Mouse (Mus musculus) inflammation-experienced regulatory T-cells, adult 6 months (primary cell): ENCODE measurements around the gene Zmiz1. TPM values are rescaled to one million over a fixed set of nuclear protein-coding genes. Genes with fewer than 3 reads are reported as not detected.

Source experiments
- ATAC-seq: one replicate; pipeline ENCODE4 v1.8.0; 2017
- polyA plus RNA-seq, 3 experiments: library from polyadenylated mRNA; unstranded; fragments of 100-300 nt; shearing (Covaris generic); gene quantifications; one replicate each; pipeline ENCODE4 v1.2.1; 2017

Zmiz1 gene
- polyA plus RNA-seq, 3 experiments from 2014 or later, result 24.5 to 30.1 (median 26.1) TPM

DNA sequence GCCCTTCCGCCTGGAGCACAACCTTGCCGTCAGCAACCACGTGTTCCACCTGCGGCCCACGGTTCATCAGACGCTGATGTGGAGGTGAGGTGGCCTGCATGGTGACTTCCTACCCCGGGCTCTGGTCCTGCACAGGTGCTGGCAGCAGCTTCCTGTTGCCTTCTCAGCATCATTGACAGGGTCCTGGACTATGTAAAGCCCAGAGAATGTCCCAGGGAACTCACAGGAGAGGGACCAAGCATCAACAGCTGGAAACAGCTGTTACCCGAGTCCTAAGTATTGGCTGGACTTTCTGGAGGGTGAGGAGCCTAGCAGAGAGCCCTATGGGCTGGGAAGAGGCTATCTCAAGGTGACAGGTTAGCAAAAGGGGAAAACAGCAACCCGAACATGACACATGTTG, 192.9 kb downstream of the Zmiz1 start:
- ATAC-seq, result no peak

DNA sequence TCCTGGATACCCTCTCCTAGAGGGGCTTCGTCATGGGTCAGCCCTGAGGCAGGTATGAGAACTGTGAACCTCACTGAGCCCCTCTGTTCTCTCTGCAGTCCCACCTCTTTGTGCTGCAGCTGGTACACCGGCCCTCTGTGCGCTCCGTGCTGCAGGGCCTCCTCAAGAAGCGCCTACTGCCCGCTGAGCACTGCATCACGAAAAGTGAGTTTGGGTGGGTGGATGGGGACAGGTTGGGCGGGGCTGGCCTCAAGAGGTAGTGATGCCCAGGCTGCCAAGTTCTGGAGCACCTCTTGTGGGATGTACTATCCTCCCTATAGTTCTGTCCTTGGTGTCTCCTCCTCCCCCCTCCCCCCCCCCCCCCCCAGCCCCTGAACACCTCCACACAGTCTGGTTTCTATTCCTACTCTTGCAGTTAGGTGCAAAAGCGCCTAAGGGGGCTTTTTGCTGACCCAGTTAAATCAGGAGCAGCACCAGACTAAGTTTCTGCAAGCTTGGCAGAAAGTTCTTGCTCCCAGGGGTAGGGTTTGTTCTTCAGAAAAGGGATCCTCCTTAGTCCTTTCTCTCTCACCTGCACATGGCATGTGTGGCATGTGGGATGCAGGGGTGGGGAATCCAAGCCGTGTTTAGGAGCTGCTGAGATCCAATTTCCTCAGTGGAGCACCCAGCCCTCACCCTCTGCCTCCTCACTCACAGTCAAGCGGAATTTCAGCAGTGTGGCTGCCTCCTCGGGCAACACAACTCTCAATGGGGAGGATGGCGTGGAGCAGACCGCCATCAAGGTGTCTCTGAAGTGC, 195.6 kb downstream of the Zmiz1 start:
- ATAC-seq, result no peak

DNA sequence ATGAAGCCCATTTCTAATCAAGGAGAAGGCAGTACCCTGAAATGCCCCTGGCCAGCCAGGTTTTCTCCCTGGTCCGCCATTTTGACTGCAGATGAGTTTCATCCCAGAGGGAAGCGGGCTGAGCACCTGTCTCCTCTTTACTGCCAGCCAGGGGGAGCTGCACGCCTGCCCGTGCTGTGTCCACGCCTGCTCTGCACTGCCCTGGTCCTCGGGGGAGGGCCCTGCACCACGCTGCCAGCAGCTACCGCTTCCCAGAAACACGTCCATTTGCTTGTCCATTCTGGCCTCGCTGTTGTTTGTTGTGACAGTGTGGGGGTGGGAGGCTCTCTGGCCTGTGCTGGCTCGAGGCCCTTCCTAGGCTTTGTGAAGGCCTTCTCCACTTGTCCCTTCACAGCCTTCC, 201.7 kb downstream of the Zmiz1 start:
- no peak for ATAC-seq

DNA sequence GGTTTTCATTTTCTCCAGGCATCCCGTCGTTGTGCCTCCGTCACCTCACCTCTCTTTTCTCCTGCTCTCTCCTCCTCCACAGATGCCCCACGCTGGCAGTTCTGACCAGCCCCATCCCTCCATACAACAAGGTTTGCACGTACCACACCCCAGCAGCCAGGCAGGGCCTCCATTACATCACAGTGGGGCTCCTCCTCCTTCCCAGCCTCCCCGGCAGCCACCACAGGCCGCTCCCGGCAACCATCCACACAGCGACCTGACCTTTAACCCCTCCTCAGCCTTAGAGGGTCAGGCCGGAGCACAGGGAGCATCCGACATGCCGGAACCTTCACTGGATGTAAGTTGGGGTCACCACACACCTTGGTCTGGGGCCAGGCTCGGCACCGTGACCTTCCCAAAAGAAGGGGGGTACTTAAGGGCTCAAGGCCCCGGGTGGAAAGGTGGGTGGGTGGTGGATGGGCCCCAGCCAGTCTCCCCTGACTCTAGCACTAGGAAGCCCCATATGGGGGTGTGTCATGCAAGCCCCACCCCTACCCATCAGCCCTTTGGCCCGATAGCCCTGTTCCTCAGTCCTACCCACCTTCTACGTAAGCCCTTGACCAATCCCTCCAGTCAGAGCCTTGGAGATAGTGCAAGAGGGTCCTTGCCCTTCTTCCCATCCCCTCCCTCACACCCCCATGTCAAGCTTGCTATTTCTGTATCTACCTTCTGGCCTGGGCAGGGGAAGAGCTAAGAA, 202.4 kb downstream of the Zmiz1 start:
- ATAC-seq, result no peak

DNA sequence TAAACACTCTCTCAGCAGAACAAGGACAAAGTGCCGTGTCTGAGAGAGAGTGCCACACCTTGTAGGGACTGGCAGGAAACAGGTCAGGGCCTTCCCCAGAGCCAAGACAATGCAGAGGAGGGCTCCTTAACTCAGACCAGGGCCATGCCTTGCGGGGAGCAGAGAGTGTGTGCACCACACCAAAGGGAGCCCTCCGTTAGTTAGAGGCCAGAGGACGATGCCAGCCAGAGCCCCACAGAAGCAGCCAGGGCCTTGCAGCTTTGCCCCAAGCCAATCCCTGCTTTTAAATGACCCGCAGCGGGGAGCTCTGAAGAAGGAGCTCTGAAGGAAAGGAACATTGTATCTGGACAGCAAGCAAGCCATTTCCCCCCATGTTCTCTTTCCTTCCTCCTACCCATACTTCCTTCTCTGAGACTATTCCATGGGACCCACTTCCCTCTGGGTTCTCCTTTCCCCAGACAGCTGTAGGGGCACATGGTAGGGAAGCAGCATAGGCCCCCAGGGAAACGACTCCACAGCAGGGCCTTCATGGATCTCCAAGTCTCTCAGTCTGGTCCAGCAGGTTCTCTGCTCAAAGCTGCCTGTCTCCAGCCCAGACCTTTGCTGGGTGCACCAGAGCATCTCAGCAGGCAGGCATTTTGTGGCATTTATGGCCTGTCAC, 204.8 kb downstream of the Zmiz1 start:
- ATAC-seq, result no peak

DNA sequence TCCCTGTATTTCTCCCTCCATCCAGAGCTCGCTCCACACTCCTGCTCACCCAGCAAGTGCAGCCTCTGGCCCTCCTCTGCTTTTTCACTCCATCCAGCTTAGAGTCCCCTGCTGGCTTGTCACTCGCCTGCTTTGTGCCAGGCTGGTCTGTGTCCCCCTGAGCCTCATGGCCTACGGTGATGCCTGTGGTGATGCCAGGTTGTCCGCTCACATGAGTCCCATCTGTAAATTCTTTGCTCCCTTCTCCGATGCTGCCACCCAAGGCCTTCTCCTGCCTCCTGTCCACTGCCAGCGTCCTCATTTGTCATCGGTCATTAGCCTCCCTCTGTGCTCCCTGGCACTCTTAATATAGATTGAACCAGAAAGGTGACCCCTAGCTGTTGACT, 205.3 kb downstream of the Zmiz1 start:
- ATAC-seq, result no peak

DNA sequence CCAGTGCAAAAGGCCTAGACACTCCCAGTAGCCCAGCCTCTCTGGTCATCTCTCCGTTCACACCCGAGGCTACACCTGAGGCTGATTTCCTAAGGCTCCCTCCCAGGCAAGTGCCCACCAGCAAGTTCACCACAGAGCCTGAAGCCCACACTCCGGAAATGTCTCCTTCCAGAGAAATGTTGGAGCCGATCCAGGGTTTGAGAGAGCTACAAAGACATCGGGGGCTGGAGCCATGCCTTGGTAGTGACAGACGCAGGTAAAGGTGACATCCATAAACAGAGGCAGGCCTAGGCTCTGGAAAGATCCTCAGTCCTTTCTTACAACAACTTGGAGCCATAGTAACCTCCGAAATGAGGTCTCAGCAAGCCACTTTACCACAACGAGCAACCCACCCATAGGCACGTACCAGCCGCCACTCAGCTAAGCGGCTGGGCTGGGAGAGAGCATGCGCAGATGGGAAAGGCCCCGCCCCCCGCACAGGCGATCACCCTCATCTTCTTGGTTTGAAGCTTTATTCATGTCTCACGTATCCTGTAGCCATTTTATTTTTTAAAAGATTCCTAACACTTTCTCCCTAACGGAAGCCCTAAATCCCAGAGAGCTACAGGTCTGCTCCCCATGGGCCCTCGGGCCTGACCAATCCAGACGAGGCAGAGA, 206.5 kb downstream of the Zmiz1 start:
- no peak for ATAC-seq

DNA sequence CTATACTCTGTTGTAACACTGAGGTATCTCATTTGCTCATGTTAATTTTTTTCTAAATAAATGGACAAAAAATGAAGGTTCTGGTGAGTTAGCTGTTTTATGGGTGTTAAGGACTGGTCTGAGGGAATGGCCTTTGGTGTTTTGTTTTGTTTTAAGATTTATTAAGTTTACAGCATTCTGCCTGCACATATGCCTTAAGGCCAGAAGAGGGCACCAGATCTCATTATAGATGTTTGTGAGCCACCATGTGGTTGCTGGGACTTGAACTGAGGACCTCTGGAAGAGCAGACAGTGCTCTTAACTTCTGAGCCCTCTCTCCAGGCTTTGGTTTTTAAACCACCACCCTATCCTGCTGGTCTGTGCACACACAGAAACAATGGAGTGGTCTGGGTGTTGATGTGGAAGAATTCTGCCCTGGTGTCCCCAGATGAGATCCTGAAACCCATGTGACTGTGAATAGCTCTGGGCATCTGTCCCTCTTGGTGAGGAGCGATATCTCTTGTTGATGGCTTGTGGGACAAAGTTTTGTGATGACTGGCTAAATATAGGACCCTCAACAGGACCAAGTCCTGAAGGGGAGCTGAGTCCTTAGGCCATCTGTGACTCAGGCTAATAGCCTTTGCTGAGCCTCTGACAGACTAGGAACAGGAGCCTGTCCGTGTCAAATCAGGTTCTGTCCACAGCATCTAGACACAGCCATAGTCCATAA, 207.8 kb downstream of the Zmiz1 start:
- no peak for ATAC-seq

DNA sequence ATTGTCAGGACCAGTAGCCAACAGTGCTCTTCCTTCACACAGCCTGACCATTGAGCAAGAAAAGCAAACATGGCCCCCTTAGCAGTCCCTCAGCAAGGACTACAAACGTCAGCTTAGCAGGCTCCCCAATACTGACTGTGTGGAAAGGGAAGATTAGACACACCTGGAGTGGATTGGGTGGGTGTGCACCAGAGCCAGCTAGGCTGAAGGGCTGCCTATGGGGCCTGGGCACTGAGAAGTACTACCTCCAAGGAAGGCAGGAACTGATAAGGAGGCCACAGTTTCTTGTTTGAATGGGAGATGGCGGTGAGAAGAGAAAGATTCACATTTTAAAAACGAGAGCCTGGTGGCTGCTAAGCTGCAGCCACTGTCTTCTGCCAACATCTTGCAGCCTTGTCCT, 208.6 kb downstream of the Zmiz1 start:
- ATAC-seq, result no peak

DNA sequence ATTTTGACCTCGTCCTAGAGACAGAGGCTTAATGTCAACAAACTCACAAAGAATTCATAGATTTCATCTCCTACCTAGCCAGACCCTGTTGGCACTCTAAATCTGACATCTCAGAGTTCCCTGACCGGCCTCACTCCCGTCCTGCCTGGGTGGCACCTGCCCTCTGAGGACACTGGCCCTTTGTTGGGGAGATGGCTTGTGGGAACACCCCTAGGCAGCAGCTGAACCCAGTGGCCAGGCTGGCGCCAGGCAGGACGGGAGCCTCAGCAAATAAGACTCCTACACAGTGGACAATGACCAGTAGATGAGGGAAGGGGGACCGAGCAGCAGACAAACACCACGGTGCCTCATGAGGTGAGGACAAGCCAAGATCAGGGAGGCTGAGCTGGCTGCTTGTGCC, 220.6 kb downstream of the Zmiz1 start:
- no peak for ATAC-seq

DNA sequence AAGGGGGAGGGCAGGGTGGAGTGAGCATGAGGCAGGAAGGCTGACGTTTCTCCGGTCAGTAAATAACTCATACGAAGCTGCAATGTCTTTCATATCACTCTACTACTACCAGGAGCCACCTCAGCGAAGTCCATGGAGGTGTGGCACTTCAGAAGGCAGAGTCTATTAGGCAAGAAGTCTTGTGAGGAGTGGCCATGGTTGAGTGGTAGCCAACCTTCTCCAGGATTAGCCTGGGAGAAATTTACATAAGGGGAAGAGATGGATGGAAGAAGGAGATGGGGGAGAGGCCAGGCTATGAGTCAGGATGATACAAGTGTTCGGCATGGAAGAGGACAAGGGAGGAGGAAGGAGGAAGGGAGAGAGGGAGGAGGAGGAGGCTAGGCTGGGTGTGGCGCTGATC, 223.0 kb downstream of the Zmiz1 start:
- ATAC-seq, result no peak

DNA sequence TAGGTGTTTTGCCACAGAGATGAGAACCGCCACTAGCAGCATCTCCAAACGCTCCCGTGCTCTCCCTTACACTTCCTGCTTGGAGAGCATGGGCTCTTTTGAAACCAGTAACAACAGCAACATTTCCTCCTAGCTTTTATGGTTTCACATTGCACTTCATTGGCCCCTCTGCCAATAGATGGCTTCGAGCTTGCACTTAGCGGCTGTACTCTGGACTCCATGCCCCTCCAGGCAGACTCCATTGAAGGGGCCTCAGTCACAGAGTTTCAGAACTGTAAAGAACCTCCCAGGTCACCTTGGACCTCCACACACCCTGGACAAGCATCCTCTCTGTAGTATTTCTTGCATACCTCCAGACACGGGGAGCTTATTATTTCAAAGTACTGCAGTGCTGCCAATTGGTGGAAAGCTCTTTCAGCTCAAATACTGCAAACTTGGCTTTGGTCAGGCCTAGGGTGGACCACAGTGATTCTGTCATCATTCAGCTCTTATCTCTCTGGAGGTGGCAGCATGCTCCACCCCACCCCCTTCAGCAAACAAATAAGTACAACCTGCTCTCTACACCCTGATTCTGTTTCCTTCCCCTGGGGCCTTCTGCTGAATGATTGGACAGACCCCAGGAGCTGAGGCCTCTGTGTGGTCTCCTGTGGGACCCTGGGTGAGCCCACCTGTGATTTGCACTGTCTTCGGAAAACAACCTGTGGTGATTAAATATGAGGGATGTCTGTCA, 227.4 kb downstream of the Zmiz1 start:
- no peak for ATAC-seq

DNA sequence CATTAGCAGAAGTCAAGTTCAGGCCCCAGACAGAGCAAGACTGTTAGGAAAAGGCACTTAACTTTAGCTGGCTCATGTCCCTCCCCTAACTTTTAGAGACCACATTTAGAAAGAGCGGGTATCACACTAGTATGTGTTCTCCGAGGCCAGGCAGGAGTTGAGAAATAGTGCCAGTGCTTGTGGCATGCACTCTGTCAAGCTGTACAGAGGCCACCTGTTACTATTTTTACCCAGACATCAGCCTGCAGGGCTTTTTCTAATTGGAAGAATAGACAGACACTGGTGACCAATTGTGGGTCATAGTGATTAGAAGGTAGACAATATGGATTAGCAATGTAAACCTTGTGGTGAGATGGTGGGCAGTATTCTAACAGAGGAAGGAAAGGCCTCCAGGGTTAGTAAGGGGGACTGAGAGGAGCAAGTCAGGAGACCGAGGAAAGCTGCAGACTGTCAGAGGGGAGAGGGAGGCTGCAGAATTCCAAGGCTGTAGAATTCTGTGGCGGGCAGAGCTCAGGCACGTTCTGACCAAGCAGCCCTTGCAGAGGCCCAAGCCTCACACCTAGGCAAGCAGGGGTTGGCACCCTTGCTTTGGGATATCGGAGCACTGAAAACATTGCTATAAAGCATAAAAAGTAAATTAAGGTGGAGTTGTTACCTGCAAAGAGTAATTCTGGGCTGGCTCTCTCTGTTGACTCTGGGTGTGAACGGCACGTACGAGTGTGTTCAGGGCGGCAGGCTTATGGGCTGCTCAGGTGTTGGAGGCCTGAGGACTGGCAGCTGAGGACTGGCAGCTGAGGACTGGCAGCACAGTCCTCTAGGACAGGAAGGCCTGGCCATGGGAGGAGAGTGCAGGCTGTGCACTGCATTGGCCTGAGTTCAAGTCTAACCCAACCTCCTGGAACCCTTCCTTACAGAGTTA, 228.3 kb downstream of the Zmiz1 start:
- ATAC-seq, result no peak

DNA sequence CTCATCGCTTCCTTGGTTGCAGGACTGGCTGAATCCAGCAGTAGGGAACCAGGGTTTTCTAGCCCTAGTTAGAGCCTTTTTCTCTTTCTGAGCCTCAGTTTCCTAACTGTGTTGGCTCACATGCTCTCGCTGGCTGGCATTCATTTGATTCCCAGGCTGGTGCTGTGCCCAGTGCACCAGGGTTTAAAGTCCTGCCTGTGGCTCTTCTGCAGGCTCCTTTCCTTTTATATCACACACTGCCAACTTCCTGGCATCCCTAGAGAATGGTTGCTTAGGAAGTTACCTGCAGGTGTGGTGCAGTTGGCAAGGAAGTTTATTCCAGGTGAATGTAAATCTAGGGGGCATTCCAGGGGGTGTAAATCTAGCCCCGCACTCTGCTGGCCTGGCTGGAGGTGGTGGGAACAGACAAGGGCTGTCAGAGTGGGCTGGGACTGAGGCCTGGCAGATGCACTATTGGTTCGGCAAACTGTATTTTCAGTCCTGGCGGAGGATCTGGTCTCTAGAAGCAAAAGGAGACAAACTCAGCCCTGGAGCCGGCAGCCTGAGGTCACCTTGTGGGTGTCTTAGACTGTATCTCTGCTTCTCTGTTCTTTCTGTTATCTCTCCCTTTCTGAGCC, 234.4 kb downstream of the Zmiz1 start:
- no peak for ATAC-seq

DNA sequence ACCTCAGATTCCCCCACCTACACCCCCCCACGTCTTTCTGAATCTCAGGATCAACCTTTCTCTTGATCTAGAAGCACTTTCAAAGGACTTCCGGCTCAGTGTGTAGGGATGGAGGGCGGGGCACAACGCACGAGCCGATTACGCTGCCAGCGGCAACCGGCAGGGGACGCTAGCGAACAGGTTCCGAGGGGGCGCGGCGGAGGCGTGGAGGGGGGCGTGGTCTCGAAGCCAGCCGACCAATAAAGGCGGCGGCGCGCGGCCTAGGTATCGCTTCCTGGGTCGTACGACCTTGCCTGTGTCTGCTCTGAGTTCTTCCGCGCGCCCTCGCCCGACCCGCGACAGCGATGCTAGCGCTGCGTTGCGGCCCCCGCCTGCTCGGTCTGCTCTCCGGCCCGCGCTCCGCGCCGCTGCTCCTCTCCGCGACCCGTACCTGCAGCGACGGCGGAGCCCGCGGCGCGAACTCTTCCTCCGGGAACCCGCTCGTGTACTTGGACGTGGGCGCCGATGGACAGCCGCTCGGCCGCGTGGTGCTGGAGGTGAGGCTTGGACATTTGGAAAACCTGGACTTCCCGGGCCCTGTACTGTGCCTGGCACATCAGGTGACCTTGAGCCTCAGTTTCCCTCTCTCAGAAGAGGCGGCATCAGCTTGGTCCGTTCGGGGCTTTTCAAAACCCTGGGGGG, 235.0 kb downstream of the Zmiz1 start, which contains the start of gene Ppif:
TSS of gene Ppif (plus strand) at position 267 of the 681 bp plus-strand sequence.
- peak; percentile 92 for ATAC-seq

DNA sequence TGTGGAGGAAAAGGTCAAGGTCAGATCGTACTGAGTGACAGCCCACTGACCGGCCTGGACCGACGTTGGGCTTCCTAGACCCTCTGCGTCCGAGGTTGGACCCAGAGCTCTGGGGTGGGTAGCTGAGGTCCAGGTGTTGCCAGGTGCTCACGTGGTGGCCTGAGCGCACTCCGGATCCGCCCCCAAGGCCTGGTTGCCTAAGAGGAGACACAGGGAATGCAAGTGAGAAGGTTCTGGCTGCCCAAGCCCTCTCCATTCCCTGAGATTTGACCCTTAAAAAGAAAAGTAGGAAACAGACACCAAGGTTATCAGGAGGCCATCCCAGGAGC, 235.5 kb downstream of the Zmiz1 start:
- no peak for ATAC-seq

DNA sequence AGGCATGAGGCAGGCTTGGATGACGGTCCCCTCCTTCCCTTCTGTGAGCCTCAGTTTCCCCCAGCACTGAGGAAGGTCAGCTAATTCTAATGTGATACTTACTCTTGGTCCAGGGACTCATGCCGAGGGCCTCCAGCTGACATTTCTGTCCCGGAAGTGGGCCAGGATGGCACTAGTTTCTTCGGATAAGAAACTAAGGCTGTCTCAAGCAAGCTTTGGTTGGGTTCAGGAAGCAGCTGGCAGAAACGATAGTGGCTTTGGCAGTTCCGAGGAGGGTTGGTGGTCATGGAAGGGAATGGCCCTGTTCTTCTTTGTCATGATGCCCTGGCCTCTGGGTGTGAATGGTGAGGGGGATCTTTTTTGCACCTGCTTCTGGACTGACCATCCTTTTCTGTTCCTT, 236.1 kb downstream of the Zmiz1 start:
- ATAC-seq, result no peak

DNA sequence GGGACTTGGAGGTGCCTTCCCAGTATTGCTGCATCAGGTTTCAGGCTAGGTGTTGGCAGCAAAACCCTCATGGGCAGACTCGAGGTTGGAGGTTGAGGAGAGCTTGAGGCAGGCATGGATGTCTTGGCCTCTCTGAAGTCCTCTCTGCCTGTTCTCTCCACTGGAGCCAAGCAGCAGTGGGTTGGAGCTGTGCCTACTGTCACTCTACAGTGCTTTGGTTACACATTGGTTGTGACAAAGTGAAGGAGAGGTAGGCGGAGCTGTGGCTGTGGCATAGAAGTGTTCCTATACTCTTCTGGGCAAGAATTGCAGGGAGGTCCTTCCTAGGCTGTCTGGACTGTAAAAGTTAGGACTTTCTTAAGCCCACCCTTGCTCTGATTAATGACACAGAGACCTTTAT, 237.4 kb downstream of the Zmiz1 start:
- ATAC-seq, result no peak

DNA sequence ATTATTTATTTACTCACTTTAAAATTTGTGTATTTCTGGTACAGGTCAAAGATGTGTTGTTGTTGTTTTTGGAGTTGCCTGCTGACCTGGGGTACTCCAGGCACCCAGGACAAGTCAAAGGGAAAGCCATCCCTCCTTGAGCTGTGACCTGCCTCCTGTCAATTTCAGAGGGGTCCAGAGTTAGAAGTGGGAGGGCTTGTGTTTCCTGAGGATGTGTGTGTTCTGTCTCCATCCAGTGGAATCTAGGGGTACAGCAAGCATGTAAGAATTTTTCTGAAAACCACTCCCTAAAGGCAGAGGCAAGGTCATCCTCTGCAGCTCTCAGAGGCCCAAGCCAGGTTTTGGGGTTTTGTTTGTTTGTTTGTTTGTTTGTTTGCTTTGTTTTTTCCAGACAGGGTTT, 243.0 kb downstream of the Zmiz1 start:
- peak; percentile 70 for ATAC-seq
